Mouse (Mus musculus) left cerebral cortex, adult 2 months (tissue): ENCODE results near the gene Nucb1. TPM values are rescaled to one million over a fixed set of nuclear protein-coding genes. Genes with fewer than 3 reads are reported as not detected.
"Not testable (repeated sequence)": the region's sequence is repeated elsewhere in the genome, so short reads cannot be mapped to it uniquely, and the experiment has no call there.

Experiments
- DNase-seq, 2 experiments: peaks; one replicate each; pipeline ENCODE4 v3.0.0; 2021 to 2022; ENCODE audit warnings: low spot score in 2 of 2, mixed read lengths in 1 of 2; ENCODE audit errors: extremely low spot score in 1 of 2
- H3K27ac ChIP-seq: fragments of 200-600 bp; 2 replicates; pipeline ENCODE4 v1.8.1; 2022
- H3K4me3 ChIP-seq: fragments of 200-600 bp; 2 replicates; pipeline ENCODE4 v1.8.1; 2022
- CTCF ChIP-seq: fragments of 200-600 bp; IDR thresholded peaks from 2 replicates; pipeline ENCODE4 v1.8.1; 2022; ENCODE audit warnings: antibody characterized with exemption, mild to moderate bottlenecking, moderate library complexity
- intact Hi-C: fragments of 180-260 bp; cut with DNase I; formaldehyde crosslinking; loops from one replicate; pipeline ENCODE4 v1.15.1; 2025
- total RNA-seq, 2 experiments: library from RNA; stranded (reverse); gene quantifications; 2 replicates each; pipeline ENCODE4 v1.2.3; 2021

The Nucb1 gene
- total RNA-seq, 2 experiments from 2014 or later, result 95.4 to 106 TPM

GRCm38 (mm10) chr7:45539095-45539494 lies 28.9 kb upstream of the Nucb1 start:
- no peak for DNase-seq
- TF ChIP-seq CTCF, result no peak
- intact Hi-C loops, result no loop called here
- H3K4me3 ChIP-seq, result no peak overlapping the region
- no peak overlapping the region for H3K27ac ChIP-seq

GRCm38 (mm10) chr7:45538163-45539041 lies 28.2 kb upstream of the Nucb1 start:
- peak; percentile 51 to 74 for DNase-seq
- intact Hi-C loops, result no loop called here
- H3K4me3 ChIP-seq, result peak overlapping the region; percentile 69
- TF ChIP-seq CTCF, result peak; percentile 21; the same call in 1 of the 2 replicates
- peak overlapping the region; percentile 73 for H3K27ac ChIP-seq

GRCm38 (mm10) chr7:45537602-45538001 lies 27.4 kb upstream of the Nucb1 start:
- no peak for TF ChIP-seq CTCF
- intact Hi-C loops, result no loop called here
- DNase-seq, result no peak
- peak overlapping the region; percentile 73 for H3K27ac ChIP-seq
- H3K4me3 ChIP-seq, result peak overlapping the region; percentile 69

- TF ChIP-seq CTCF, result peak; percentile 1; the same call in 1 of the 2 replicates
- no peak overlapping the region for H3K4me3 ChIP-seq
Observed at GRCm38 (mm10) chr7:45535676-45536075, 25.5 kb upstream of the Nucb1 start.

GRCm38 (mm10) chr7:45530643-45531042 lies 20.4 kb upstream of the Nucb1 start:
- intact Hi-C loops, result no loop called here
- H3K27ac ChIP-seq, result no peak overlapping the region
- no peak for TF ChIP-seq CTCF
- H3K4me3 ChIP-seq, result no peak overlapping the region
- no peak for DNase-seq

More at GRCm38 (mm10) chr7:45535676-45536075, 25.5 kb upstream of the Nucb1 start:
- DNase-seq, result no peak
- intact Hi-C loops, result no loop called here
- no peak overlapping the region for H3K27ac ChIP-seq

- no peak for TF ChIP-seq CTCF
- no peak for DNase-seq
- no peak overlapping the region for H3K4me3 ChIP-seq
- intact Hi-C loops, result no loop called here
- no peak overlapping the region for H3K27ac ChIP-seq
Observed at GRCm38 (mm10) chr7:45529461-45529860, 19.3 kb upstream of the Nucb1 start.

- DNase-seq, intact Hi-C loops: not testable (repeated sequence)
Observed at GRCm38 (mm10) chr7:45527169-45527568, 17.0 kb upstream of the Nucb1 start.

GRCm38 (mm10) chr7:45526474-45527120 lies 16.4 kb upstream of the Nucb1 start:
- intact Hi-C loops, result no loop called here
- peak; percentile 40 for TF ChIP-seq CTCF
- DNase-seq, result no peak
- peak overlapping the region; percentile 88 for H3K4me3 ChIP-seq
- peak overlapping the region; percentile 98 for H3K27ac ChIP-seq

More at GRCm38 (mm10) chr7:45527169-45527568, 17.0 kb upstream of the Nucb1 start:
- H3K4me3 ChIP-seq, H3K27ac ChIP-seq: not testable (repeated sequence)

GRCm38 (mm10) chr7:45525809-45526473 lies 15.7 kb upstream of the Nucb1 start, which contains the start of the genes Ppp1r15a and Plekha4:
Gene Ppp1r15a (minus strand): TSS chr7:45526268.
Gene Plekha4 (plus strand): TSS chr7:45526330.
- intact Hi-C loops, result no loop called here
- peak within 1 kb of the TSS; percentile 98 for H3K27ac ChIP-seq
- TF ChIP-seq CTCF, result no peak

GRCm38 (mm10) chr7:45524841-45525621 lies 14.8 kb upstream of the Nucb1 start:
- DNase-seq, result no peak
- H3K4me3 ChIP-seq, result peak overlapping the region; percentile 88
- peak overlapping the region; percentile 98 for H3K27ac ChIP-seq
- no peak for TF ChIP-seq CTCF
- intact Hi-C loops, result loop anchor here (5.0 kb wide), 1 partner anchor 48 kb away; no protein-coding TSS in a partner anchor

More at GRCm38 (mm10) chr7:45525809-45526473, 15.7 kb upstream of the Nucb1 start, which contains the start of the genes Ppp1r15a and Plekha4:
- peak within 1 kb of the TSS; percentile 88 for H3K4me3 ChIP-seq
- DNase-seq, result peak; percentile 93 to 97
